Mouse (Mus musculus) cerebellum, adult 2 months (tissue): Measurements from ENCODE around the gene Rgr. TPM values are rescaled to one million over a fixed set of nuclear protein-coding genes. Genes with fewer than 3 reads are reported as not detected.

ENCODE experiments used
- DNase-seq, 2 experiments: peaks; one replicate each; pipeline ENCODE4 v3.0.0; 2021
- H3K27ac ChIP-seq: fragments of 200-500 bp; 2 replicates; pipeline ENCODE4 v1.5.1; 2012; ENCODE audit warnings: low read length, control low read depth, inconsistent platforms; ENCODE audit not compliant: insufficient read depth
- H3K27me3 ChIP-seq: fragments of 200-500 bp; 2 replicates; pipeline ENCODE4 v1.6.1; 2012; ENCODE audit warnings: inconsistent platforms, mild to moderate bottlenecking, low read length, moderate library complexity; ENCODE audit not compliant: control insufficient read depth, insufficient read depth
- H3K4me1 ChIP-seq: fragments of 200-500 bp; 2 replicates; pipeline ENCODE4 v1.6.1; 2011; ENCODE audit warnings: low read length; ENCODE audit not compliant: control insufficient read depth, insufficient read depth
- H3K4me3 ChIP-seq: fragments of 200-500 bp; replicated peaks from 2 replicates; pipeline ENCODE3; 2011; ENCODE audit warnings: mild to moderate bottlenecking, low read depth, low read length, control low read depth; ENCODE audit not compliant: insufficient read depth
- CTCF ChIP-seq: fragments of 200-500 bp; IDR thresholded peaks from 2 replicates; pipeline ENCODE4 v1.5.1; 2011; ENCODE audit warnings: low read depth, mild to moderate bottlenecking, control low read depth, low read length, moderate library complexity, borderline replicate concordance; ENCODE audit not compliant: insufficient read depth
- POLR2A ChIP-seq: fragments of 200-500 bp; IDR thresholded peaks from 2 replicates; pipeline ENCODE4 v1.6.1; 2011; ENCODE audit warnings: low read length, control low read depth, borderline replicate concordance; ENCODE audit not compliant: insufficient read depth
- WGBS: fragments of 180-500 bp; shearing (Covaris S2); methylation state at CpG from one replicate; pipeline ENCODE4 v1.1.7; 2018; 5-methylcytosine and 5-hydroxymethylcytosine counted together
- polyA plus RNA-seq: library from polyadenylated mRNA; depleted of rRNA; stranded (reverse); fragments of >200 nt; gene quantifications from 2 replicates; pipeline ENCODE4 v1.2.3, GENCODE M21; 2012; rRNA removed

The Rgr gene
- not detected in 2 replicates for polyA plus RNA-seq

DNA sequence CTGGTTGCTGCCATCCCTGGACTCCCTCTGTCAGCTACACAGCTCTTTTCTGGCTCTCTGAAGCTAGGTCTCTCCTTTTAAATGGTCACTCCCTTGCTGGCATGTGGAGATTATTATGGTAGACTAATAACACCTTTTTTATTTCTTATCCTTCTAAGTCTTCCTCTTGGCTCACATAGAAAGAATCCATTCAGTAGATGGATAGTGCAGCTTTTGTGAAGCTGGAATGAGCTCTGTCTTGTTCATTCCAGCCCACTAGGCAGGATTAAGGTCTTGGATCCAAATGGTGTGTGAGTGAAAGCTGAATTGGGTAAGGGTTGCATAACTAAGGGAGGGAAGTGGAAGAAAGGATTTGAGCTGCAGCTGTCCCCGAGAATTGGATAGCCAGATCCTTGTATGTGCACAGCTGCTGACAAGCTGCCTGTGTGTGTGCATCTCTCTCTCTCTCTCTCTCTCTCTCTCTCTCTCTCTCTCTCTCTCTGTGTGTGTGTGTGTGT lies at the start of gene Rgr:
Gene Rgr, minus strand, starts transcription at position 51 of the 497 bp plus-strand sequence.
- Histone ChIP-seq H3K27me3 (no peaks in the 10 kb centered on the region), H3K27ac (no peak within 1 kb of the TSS), H3K4me3 (no peak within 1 kb of the TSS), H3K4me1 (no peaks in the 10 kb centered on the region)
- WGBS, result 22% methylated on average over 1 of the region's 1 CpGs
- TF ChIP-seq POLR2A (no peak), CTCF (no peak)
- no peak for DNase-seq

GRCm38 (mm10) chr14:37097956-37098530 lies 49.3 kb upstream of the Rgr start, which contains the start of gene Cdhr1:
Gene Cdhr1, minus strand, starts transcription at chr14:37098347.
- TF ChIP-seq POLR2A (no peak), CTCF (no peak)
- under 1% methylated on average over 30 of the region's 30 CpGs for WGBS
- DNase-seq, result peak in 1 of 2 experiments; percentile 18
- peaks cover 12% of the 10 kb centered on the region for H3K4me1 ChIP-seq
- H3K27me3 ChIP-seq, result no peaks in the 10 kb centered on the region; the same call in 1 of the 2 replicates
- H3K4me3 ChIP-seq, result peak within 1 kb of the TSS; percentile 44
- no peak within 1 kb of the TSS for H3K27ac ChIP-seq

- no peak overlapping the region for H3K27ac ChIP-seq
- H3K4me1 ChIP-seq, result peaks cover 12% of the 10 kb centered on the region
- TF ChIP-seq CTCF, result no peak
- no peak for TF ChIP-seq POLR2A
- 88% methylated on average over 4 of the region's 4 CpGs for WGBS
- H3K4me3 ChIP-seq, result no peak overlapping the region
- no peak for DNase-seq
- no peaks in the 10 kb centered on the region; the same call in 1 of the 2 replicates for H3K27me3 ChIP-seq
Measured at GRCm38 (mm10) chr14:37095556-37095955, 46.8 kb upstream of the Rgr start.

DNA sequence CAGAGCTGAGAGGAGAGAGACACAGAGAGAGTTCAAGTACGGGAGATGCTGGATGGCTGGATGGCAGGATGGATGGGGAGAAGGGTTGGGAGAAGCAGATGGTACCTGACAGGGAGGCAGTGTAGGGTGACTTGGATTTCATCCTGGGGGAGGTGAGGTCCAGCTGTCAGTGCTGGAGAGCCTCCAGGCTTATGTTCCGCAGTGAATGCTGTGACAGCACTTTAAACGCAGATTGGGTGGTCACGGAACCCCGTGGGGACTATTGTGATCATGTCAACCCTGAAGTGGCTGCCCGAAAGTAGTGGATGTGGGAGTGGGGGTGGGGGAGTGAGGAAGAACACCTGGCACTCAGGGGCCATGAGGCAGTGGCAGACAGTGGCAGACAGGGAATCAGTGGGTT lies 45.7 kb upstream of the Rgr start:
- H3K4me1 ChIP-seq, result peaks cover 12% of the 10 kb centered on the region
- TF ChIP-seq CTCF (no peak), POLR2A (no peak)
- WGBS, result 15% methylated on average over 6 of the region's 6 CpGs

GRCm38 (mm10) chr14:37083755-37084154 lies 35.0 kb upstream of the Rgr start:
- TF ChIP-seq POLR2A (no peak), CTCF (no peak)
- no peaks in the 10 kb centered on the region for H3K4me1 ChIP-seq
- H3K27me3 ChIP-seq, result no peaks in the 10 kb centered on the region
- DNase-seq, result no peak
- H3K27ac ChIP-seq, result no peak overlapping the region
- no peak overlapping the region for H3K4me3 ChIP-seq
- 54% methylated on average over 4 of the region's 4 CpGs for WGBS

More for the DNA sequence above, 45.7 kb upstream of the Rgr start:
- Histone ChIP-seq H3K27me3 (no peaks in the 10 kb centered on the region; the same call in 1 of the 2 replicates), H3K4me3 (no peak overlapping the region), H3K27ac (no peak overlapping the region)
- no peak for DNase-seq

DNA sequence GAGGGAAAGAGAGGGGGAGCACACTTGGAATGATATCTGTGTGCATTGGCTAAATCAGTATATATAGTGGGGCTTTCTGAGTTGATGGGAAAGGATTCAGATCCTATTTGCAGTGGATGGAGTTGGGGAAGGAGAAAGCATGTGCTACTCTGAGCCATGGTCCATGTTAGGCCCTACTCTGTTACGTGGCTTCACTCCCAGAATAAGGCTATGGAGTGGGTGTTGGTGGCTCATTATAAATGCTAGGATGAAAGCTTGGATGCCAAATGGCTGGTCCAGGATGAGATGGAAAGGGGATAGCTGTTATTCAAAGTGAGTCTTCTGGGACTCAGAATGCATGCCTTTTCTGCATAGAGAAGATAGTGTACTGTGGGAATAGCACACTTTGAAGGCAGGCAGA lies 32.0 kb upstream of the Rgr start:
- H3K4me3 ChIP-seq, result no peak overlapping the region
- H3K27me3 ChIP-seq, result no peaks in the 10 kb centered on the region
- H3K27ac ChIP-seq, result no peak overlapping the region
- no peaks in the 10 kb centered on the region for H3K4me1 ChIP-seq
- TF ChIP-seq POLR2A, result no peak
- no peak for TF ChIP-seq CTCF
- WGBS, result 78% methylated on average over 1 of the region's 1 CpGs
- no peak for DNase-seq

- no peaks in the 10 kb centered on the region for H3K4me1 ChIP-seq
- H3K4me3 ChIP-seq, result no peak overlapping the region
- DNase-seq, result no peak
- H3K27ac ChIP-seq, result no peak overlapping the region
- no peak for TF ChIP-seq POLR2A
- TF ChIP-seq CTCF, result no peak
- H3K27me3 ChIP-seq, result no peaks in the 10 kb centered on the region; the same call in 1 of the 2 replicates
- WGBS, result 19% methylated on average over 9 of the region's 9 CpGs
Measured at GRCm38 (mm10) chr14:37068516-37068915, 19.8 kb upstream of the Rgr start.

DNA sequence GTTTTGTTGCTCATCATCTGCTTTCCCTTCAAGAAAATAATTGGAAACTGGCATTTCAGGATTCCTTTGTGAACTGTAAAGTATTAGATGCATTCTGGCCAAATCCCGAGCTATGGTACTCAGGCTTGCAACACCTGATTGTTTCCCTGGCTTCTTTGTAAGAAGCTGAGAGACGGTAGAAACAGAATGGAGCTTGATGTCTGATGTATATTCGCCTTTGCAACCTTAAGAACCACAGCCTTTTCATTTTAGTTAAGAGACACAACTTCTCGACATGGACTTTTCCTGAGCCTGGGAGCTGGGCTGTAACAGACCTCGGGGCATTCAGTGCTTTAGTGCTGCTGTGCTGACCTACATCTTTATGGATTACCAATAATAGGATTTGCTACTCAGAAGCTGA lies 18.9 kb upstream of the Rgr start, which contains the start of gene Lrit2:
Gene Lrit2, plus strand, starts transcription at position 301 of the 400 bp plus-strand sequence.
- Histone ChIP-seq H3K27me3 (no peaks in the 10 kb centered on the region; the same call in 1 of the 2 replicates), H3K27ac (no peak within 1 kb of the TSS), H3K4me1 (no peaks in the 10 kb centered on the region), H3K4me3 (no peak within 1 kb of the TSS)
- WGBS, result 79% methylated on average over 5 of the region's 5 CpGs
- DNase-seq, result no peak
- TF ChIP-seq CTCF, result no peak
- no peak for TF ChIP-seq POLR2A
